Mouse (Mus musculus) adrenal gland, adult 8-10 months (tissue): ENCODE results near the gene Spryd3. TPM values are rescaled to one million over a fixed set of nuclear protein-coding genes. Genes with fewer than 3 reads are reported as not detected.

Experiments used
- total RNA-seq, 4 experiments: library from RNA; stranded (reverse); gene quantifications; 2 replicates each; pipeline ENCODE4 v1.2.4; 2022

Gene Spryd3
- total RNA-seq, 4 experiments from 2014 or later: 46.6 to 70.4 (median 57.7) TPM

Other genes with a start within 250 kb of the Spryd3 start
- gene Krt76, start 243.3 kb downstream of the Spryd3 start, total RNA-seq: under 1 TPM in 2 of 4 experiments, not detected in 2; 0.29 to 0.31 TPM
- not detected for gene Krt4, start 211.5 kb downstream of the Spryd3 start, total RNA-seq
- 1 to 10 TPM in 1 of 4 experiments, under 1 TPM in 3; 0.37 to 2.0 (median 0.57) TPM for gene Krt79, start 195.9 kb downstream of the Spryd3 start, total RNA-seq
- gene Krt78, start 181.9 kb downstream of the Spryd3 start, total RNA-seq: not detected
- 1 to 10 TPM in 2 of 4 experiments, under 1 TPM in 2; 0.49 to 1.3 (median 0.77) TPM for gene Krt8, start 131.8 kb downstream of the Spryd3 start, total RNA-seq
- gene Krt18, start 108.1 kb downstream of the Spryd3 start, total RNA-seq: 1 to 10 TPM; 1.3 to 2.4 (median 1.9) TPM
- gene Eif4b, start 62.5 kb downstream of the Spryd3 start, total RNA-seq: 100 to 1,000 TPM; 232 to 294 (median 272) TPM
- gene Tns2, start 35.8 kb downstream of the Spryd3 start, total RNA-seq: 100 to 1,000 TPM in 2 of 4 experiments, 10 to 100 TPM in 2; 77.5 to 129 (median 107) TPM
- gene Igfbp6, start 8.1 kb upstream of the Spryd3 start, total RNA-seq: 10 to 100 TPM; 37.0 to 63.8 (median 49.2) TPM
- under 1 TPM; 0.15 to 0.43 (median 0.26) TPM for gene Soat2, start 14.3 kb upstream of the Spryd3 start, total RNA-seq
- 100 to 1,000 TPM in 1 of 4 experiments, 10 to 100 TPM in 3; 61.9 to 108 (median 86.0) TPM for gene Zfp740, start 67.0 kb upstream of the Spryd3 start, total RNA-seq
- gene Csad, start 68.5 kb upstream of the Spryd3 start, total RNA-seq: 10 to 100 TPM; 71.3 to 85.0 (median 75.5) TPM
- 1 to 10 TPM; 2.7 to 7.9 (median 5.4) TPM for gene Itgb7, start 95.7 kb upstream of the Spryd3 start, total RNA-seq
- 10 to 100 TPM; 19.9 to 43.0 (median 34.4) TPM for gene Rarg, start 121.3 kb upstream of the Spryd3 start, total RNA-seq
- gene Gm9918, start 134.3 kb upstream of the Spryd3 start, total RNA-seq: under 1 TPM in 2 of 4 experiments, not detected in 2; 0.24 to 0.31 TPM
- 10 to 100 TPM; 37.1 to 45.4 (median 39.5) TPM for gene Mfsd5, start 143.2 kb upstream of the Spryd3 start, total RNA-seq
- gene Espl1, start 160.0 kb upstream of the Spryd3 start, total RNA-seq: 1 to 10 TPM; 1.4 to 5.3 (median 2.3) TPM
- gene Pfdn5, start 189.9 kb upstream of the Spryd3 start, total RNA-seq: 100 to 1,000 TPM; 440 to 517 (median 466) TPM
- 10 to 100 TPM; 65.4 to 96.8 (median 89.3) TPM for gene Myg1, start 195.5 kb upstream of the Spryd3 start, total RNA-seq
- gene Aaas, start 214.5 kb upstream of the Spryd3 start, total RNA-seq: 10 to 100 TPM; 15.6 to 31.6 (median 21.4) TPM
- gene Sp7, start 230.9 kb upstream of the Spryd3 start, total RNA-seq: under 1 TPM; 0.17 to 0.48 (median 0.33) TPM